Mouse (Mus musculus): ENCODE measurements around the gene Supt4a.

The Supt4a gene

GRCm38 (mm10) chr11:87737175-87737740, at the start of gene Supt4a:
TSS of gene Supt4a (plus strand) at chr11:87737552.
- peak; percentile 93 for DNase-seq (ENCODE audit: low spot score)

GRCm38 (mm10) chr11:87688478-87689203, 48.7 kb upstream of the Supt4a start:
- no peak for DNase-seq (ENCODE audit: low spot score)

DNA sequence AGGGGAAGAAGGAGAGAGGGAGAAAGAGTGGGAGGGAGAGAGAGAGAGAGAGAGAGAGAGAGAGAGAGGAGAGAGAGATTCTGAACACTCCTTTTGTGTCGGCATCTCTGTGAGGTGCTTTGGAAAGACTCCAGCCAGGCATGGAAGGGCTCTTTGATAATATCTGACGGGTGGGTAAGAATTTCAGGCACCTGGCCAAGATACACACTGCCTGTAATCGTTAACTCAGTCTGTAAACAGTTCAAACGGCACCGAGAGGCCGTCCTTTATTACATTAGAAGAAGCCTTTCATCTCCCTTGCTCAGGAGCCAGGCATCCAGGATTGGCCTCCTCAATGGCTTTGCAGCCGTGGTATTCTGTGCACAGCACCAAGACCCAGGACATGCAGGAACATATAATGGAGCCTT, 47.9 kb upstream of the Supt4a start:
- DNase-seq (ENCODE audit: low spot score), result no peak

- DNase-seq (ENCODE audit: low spot score), result no peak
These were observed 47.2 kb upstream of the Supt4a start for GRCm38 (mm10) chr11:87690054-87690740.

- DNase-seq (ENCODE audit: low spot score), result no peak
These were observed 40.1 kb upstream of the Supt4a start for GRCm38 (mm10) chr11:87697131-87697682.

DNA sequence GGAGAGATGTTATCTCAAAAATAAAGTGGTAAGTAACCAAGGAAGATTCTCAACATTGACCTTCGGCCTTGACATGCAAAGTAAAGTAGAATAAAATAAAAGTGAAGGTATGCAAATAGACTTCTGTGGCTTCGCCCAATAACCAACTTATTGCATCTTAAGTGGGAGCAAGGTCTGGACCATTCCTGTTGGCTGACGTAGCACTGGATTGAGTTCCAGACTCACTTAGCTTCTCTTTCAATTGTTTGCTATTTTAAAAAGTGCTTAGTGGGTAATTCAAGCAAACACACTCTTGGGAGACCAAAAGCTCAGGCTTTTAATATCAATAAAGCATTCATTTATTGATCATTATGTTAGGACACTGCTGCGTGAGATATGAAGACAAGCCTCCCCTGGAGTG, 39.2 kb upstream of the Supt4a start:
- DNase-seq (ENCODE audit: low spot score), result no peak

- no peak for DNase-seq (ENCODE audit: low spot score)
These were observed 36.2 kb upstream of the Supt4a start for GRCm38 (mm10) chr11:87701108-87701507.

- no peak for DNase-seq (ENCODE audit: low spot score)
These were observed 35.3 kb upstream of the Supt4a start for GRCm38 (mm10) chr11:87701877-87702620.

DNA sequence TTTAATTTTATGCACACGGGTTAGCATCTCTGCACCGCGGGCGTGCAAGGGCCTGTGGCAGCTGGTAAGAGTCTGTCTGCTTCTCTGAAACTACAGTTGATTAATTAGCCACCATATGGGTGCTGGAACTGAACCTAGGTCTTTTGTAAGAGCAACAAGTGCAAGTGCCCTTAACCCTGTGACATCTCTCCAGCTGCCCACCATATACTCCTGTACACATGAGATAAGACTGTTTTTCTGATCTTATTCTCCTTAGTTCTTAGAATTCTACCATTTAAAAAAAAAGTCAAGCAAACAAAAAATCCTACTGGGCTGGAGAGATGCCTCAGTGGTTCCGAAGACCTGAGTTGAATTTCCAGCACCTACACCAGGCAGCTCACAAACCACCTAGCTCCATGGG, 33.7 kb upstream of the Supt4a start:
- no peak for DNase-seq (ENCODE audit: low spot score)

DNA sequence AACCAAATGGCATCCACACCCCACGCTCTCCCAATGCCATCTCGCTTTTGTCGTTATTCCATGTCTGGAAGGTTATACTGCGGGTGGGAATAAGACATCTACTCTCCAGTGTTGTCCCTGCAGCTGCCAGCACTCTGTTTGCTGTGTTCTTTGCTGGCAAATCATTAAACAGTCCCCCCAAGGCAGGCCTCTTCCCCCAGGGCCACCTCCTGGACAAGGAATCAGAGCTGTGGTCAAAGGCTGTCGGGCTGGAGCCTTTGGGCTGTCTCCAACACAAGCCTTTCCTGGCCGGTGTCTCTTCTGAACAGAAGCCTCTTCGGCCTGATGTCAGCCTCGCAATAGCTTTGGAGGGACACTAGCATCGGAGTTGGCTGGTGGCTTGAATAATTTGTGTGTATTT, 33.1 kb upstream of the Supt4a start:
- no peak for DNase-seq (ENCODE audit: low spot score)

DNA sequence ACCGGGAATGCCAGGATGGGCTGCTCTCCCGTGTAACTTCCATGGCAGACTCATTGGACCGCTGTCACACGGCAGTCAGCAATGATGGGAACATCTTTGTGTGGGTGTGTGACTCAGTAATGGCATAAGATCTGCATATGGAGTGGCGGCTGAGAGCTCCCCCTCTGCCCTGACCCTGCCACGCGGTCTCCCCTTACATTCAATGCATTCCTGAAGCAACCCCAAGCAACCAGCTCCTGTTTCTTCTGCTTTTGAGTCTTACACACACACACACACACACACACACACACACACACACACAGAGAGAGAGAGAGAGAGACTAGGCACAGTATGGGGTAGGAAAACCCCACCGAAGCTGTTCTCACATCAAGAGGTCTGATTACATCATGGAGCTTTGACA, 29.8 kb upstream of the Supt4a start:
- no peak for DNase-seq (ENCODE audit: low spot score)

DNA sequence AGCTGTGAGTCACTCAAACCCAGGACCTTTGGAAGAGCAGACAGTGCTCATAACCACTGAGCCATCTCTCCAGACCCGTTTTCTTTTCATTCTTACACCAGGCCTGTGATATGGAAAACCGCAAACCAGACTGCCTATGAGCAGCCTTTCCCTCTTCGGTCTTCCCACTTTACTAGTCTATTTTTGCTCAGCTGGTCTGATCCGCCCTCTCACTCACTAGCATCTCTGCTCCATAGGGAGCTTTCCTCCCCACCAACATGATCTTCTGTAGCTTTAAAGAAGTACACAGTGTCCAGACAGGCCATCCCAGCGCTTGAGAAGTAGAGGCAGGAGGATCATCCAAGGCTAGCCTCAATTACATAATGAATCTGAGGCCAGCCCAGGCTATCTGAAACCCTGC, 28.4 kb upstream of the Supt4a start:
- no peak for DNase-seq (ENCODE audit: low spot score)

DNA sequence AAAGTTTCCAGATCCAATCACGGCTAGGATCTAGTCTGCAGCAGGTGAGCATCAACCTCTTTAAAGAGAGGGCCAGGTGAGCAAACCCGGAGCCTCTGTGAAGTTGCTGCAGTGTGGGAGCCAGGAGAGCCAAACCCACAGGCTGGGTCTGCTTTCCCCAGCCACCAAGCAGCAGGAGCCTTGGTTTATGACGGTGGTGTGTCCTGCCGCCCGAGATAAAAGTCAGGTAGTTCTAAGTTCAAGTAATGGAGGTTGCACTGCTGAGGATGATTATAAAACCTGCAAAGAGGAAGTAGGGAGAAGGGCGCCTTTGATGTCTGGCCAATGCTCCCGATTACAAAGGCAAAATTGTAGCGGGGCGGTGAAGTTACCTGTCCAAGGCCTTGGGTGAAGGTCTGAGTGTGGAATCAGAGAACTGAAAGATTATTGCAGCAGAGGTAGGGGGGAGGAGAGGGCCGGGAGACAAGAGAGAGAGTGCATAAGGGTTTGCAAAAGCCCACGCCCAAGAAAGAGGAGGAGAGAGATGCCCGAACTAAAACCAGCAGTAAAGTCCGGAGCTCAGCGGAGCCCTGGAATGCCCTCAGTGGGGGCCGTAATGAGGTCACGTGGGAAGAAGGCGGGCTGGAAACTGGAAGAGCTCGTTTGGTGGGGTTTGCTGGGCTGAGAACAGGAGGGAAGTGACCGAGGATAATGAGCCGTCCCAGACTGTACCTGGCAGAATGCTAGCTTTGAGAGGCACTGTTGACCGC, 27.7 kb upstream of the Supt4a start:
- DNase-seq (ENCODE audit: low spot score), result no peak

DNA sequence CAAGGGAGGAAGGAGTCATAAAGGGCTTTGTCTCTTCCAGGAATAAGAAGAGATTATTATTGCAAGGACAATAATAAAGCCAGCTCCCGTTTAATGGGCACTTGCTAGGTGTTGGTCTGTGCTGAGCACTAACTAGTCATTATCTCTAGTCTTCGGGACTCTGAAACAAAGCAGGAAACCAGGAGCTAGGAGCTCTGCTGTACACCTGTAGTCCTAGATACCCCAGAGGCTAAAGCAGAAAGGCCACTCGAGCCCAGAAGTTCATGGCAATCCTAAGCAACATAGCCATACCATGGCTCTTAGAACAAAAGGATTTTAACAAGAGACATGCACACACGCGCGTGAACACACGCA, 27.1 kb upstream of the Supt4a start:
- DNase-seq (ENCODE audit: low spot score), result no peak

- DNase-seq (ENCODE audit: low spot score), result no peak
These were observed 25.2 kb upstream of the Supt4a start for GRCm38 (mm10) chr11:87712188-87712587.

DNA sequence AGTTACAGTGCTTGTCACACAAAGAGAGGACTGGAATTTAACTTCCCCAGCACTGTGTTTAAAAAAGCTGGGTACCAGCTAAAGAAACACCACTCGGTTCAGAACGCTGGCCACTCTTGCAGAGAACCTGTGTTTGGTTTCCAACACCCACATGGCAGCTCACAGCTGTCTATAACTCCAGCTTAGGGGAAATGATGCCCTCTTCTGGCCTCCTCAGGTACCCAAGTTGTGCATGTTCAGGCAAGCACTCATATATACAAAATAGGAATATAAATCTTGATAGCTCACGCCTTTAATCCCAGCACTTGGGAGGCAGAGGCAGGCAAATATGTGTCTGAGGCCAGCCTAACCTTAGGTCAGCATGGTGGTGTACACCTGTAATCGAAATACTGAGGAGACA, 21.4 kb upstream of the Supt4a start:
- no peak for DNase-seq (ENCODE audit: low spot score)

GRCm38 (mm10) chr11:87719526-87719925, 17.8 kb upstream of the Supt4a start:
- DNase-seq (ENCODE audit: low spot score), result no peak

DNA sequence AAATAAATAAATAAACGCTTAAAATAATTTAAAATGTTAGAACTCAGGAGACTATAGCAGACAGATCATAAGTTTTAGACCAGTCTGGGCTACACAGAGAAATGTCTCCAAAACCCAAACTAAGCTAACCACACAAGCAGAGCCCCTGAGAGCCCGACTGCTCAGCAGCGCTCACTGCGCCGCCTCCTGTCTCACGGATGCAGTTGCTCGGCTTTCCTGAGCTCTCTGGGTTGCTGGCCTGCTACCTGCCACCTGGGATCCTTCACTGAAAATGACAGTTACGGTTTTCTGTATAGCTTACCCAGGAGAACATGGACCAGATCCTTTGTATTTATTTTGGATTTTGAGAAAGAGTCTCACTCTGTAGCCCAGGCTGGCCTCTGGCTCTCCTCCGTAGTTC, 17.0 kb upstream of the Supt4a start:
- no peak for DNase-seq (ENCODE audit: low spot score)

- DNase-seq (ENCODE audit: low spot score), result no peak
These were observed 16.5 kb upstream of the Supt4a start for GRCm38 (mm10) chr11:87720839-87721238.

DNA sequence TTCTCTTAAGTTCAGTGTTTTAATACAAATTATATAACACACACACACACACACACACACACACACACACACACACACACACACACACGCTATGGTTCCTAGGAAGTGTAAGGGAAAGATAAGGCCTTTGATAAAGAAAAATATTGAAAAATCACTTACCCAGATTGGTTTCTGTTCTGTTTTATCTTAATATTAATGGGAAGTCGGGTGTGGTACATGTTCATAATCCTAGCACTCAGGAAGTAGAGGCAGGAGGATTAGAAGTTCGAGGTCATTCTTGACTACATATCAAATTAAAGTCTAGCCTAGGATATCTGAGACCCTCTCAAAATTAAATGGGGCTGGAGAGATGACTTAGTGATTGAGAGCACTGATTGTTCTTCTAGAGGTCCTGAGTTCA, 15.2 kb upstream of the Supt4a start:
- DNase-seq (ENCODE audit: low spot score), result no peak

- no peak for DNase-seq (ENCODE audit: low spot score)
These were observed 14.5 kb upstream of the Supt4a start for GRCm38 (mm10) chr11:87722891-87723290.

DNA sequence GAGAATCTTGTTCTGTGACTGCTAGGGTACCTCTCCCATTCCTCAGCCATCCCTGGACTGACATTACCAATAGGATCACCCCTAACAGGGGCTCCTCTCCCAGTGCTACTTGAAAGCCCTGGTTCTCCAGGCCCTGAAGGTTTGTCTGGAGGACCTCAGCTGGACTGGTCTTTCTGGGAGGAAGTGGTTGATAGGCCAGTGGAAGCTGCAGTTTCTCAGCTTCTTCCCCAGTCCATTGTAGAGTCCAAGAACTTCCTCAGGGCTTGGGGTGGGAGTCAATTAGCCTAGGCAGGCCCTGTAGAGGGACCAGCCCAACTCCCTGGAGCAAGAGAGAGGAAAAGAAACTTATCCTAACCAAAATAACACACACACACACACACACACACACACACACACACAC, 11.8 kb upstream of the Supt4a start:
- no peak for DNase-seq (ENCODE audit: low spot score)
